Mouse (Mus musculus): ENCODE data around the gene Mapk11.
A peak's percentile ranks its signal among the peaks of the same experiment; 100 is the strongest.

Gene Mapk11

GRCm38 (mm10) chr15:89140659-89141252 is 8.7 kb downstream of the Mapk11 start, which contains the start of gene Mapk12:
Gene Mapk12 (minus strand): TSS chr15:89140703.
- DNase-seq (ENCODE audit: low spot score) = no peak

DNA sequence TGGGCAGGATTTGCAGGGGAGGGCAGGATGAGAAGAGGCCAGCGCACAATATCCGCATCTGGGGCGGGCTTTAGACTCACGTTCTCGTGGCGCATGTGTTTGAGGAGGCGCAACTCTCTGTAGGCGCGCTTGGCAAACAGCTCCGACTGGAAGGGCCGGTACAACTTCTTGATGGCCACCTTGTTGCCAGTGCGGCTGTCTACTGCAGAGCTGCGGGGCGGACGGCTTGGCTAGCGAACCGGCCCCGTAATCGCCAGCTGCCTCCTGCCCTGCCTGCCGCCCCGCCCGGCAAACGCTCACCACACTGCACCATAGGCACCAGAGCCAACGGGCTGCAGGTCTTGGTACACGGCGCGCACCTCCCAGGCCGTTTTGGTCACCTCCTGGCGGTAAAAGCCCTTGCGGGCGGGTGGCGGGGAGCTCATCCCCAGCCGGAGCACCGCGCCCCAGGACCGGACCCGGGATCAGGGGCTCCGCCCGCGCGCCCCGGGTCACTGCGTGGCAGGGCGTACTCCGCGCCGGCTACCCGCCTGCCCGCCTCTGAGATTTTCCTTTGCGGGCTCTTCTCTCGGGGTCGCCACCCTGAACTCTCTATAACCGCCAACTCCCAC is 9.3 kb downstream of the Mapk11 start:
- DNase-seq (ENCODE audit: low spot score) = peak; percentile 50

DNA sequence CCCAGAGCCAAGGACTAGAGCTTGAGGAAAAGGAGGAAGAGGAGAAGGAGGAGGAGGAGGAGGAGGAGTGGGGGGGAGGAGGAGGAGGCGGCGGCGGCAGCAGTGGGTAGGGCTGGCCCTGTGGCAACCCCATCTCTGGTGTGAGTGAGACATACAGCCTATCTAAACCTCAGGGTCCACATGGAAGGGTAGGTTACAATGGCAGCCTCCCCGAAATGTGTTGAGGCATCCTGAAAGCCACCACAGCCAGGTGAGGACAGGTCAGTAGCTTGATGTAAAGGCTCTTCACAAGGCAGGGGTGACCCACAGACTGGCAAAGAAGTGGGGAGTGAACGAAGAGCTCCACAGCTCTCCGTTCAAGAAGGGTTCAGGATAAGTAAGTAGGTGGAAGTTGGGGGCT is 10.9 kb downstream of the Mapk11 start:
- no peak for DNase-seq (ENCODE audit: low spot score)

GRCm38 (mm10) chr15:89138046-89138405 is 11.4 kb downstream of the Mapk11 start:
- no peak for DNase-seq (ENCODE audit: low spot score)

- DNase-seq (ENCODE audit: low spot score) = no peak
Observed at GRCm38 (mm10) chr15:89137378-89138045, 11.9 kb downstream of the Mapk11 start.

DNA sequence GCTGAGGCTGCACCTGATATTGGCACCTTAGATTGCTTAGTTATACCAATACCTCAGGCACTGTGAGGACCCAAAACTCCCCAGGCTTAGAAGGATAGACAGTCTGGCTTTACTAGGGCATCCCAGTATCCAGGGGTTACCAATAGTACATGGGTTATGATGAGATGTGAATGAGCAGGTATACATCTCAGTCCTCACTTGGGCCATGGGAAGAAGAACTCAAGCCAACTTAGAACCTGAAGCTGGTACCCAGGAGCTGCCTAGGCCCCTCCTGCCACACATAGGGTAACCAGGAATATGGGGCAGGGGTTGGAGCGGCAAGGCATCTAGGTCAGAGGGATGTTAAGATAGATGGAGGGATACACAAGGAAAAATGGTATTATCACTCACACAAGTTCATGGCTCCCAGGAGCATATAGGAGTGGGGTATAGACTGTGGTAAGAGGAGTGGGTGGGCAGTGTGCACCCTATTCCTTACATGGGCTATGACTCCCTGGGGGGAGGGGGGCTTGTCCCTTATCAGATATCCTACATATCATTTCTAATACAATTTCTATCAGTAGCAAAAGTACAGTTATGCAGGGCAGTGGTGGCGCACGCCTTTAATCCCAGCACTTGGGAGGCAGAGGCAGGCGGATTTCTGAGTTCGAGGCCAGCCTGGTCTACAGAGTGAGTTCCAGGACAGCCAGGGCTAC is 12.8 kb downstream of the Mapk11 start:
- DNase-seq (ENCODE audit: low spot score) = no peak

- no peak for DNase-seq (ENCODE audit: low spot score)
Observed at GRCm38 (mm10) chr15:89131316-89131715, 18.1 kb downstream of the Mapk11 start.

DNA sequence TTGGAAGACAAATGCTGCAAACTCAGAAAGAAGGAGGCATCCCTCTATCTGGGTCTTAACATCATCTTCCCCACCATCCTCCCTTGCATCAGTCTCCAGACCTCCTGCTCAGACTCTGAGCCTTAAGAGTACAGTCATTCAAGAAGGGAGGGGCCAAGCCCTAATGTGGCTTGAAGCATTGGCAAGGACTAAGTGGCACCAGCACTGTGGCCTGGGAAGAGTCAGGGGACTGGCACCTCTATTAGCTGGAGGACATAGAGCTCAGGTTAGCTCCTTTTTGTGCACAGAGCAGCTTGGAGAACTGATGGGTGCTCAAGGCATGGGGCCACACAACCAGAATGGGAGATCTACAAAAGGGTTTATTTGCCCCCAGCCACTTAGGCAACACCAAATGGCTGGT is 19.2 kb downstream of the Mapk11 start:
- no peak for DNase-seq (ENCODE audit: low spot score)

DNA sequence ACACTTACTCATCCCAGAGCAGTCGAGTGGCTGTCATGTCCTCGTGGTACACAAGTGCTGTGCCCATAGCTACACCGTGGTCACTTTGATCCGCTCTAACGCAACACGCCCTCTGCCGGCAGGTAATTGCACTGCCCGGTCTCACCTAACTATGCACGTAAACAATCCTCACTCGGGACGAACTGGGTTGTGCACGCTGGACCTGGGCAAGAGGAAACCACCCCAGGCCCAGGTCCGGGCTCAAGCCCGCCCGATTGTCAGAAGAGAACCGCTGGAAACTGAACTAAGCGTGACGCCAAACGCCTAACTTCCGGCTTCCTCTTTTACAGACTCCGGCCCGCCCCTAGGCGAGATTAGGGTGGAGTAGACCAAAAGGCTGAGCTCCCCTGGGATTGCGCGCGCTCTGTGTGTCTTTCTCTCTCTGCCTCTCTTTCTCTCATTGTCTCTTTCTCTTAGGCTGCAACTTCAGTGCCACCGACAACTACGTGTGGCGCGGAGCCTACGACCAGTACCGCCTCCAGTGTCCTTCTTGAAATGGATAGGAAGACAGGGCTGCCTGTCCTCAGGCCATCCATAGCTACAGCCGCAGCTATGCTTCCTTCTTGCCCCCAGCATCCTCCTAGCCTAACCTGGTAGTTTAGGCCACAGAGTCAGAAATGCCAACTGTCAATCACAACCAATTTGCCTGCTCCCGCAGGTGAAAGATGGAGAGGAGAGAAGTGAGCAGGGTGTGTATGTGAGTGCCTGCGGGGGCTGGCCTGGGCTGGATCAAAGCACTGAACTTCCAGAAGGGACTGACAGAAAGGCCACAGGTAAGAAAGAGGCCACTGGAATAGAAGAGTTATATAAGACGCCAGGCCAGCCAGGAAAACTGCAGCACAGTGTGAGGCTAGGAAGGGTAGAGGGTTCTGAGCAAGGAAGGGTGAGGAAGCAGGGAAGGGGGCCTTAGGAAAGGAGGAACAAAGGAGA is 20.8 kb downstream of the Mapk11 start, which contains the start of gene Hdac10:
Hdac10 (minus strand) TSS at position 319 of the 969 bp plus-strand sequence.
- peak; percentile 78 for DNase-seq (ENCODE audit: low spot score)

- no peak for DNase-seq (ENCODE audit: low spot score)
Observed at GRCm38 (mm10) chr15:89127364-89127940, 22.0 kb downstream of the Mapk11 start.

GRCm38 (mm10) chr15:89126622-89127021 is 22.8 kb downstream of the Mapk11 start:
- no peak for DNase-seq (ENCODE audit: low spot score)

GRCm38 (mm10) chr15:89125351-89125750 is 24.1 kb downstream of the Mapk11 start:
- DNase-seq (ENCODE audit: low spot score) = no peak

DNA sequence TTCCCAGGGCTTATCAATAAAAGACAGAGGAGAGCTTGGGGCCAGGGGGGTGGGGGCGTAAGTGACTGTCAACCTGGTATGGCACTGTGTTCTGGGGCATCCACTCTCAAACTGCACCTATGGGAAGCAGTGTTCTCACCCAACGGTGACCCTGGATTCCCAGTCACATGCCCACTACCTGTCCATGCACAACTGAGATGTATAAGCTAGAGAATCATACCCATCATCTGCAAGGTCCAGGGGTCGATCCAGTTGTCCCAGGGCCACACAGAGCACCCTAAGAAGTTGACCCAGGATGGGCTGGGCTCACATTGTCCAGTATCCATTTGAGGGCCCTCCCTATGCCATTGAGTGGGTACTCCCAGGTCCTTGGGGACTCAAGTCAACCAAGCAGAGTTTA is 25.1 kb downstream of the Mapk11 start:
- DNase-seq (ENCODE audit: low spot score) = no peak

- DNase-seq (ENCODE audit: low spot score) = no peak
Observed at GRCm38 (mm10) chr15:89123595-89123994, 25.8 kb downstream of the Mapk11 start.

DNA sequence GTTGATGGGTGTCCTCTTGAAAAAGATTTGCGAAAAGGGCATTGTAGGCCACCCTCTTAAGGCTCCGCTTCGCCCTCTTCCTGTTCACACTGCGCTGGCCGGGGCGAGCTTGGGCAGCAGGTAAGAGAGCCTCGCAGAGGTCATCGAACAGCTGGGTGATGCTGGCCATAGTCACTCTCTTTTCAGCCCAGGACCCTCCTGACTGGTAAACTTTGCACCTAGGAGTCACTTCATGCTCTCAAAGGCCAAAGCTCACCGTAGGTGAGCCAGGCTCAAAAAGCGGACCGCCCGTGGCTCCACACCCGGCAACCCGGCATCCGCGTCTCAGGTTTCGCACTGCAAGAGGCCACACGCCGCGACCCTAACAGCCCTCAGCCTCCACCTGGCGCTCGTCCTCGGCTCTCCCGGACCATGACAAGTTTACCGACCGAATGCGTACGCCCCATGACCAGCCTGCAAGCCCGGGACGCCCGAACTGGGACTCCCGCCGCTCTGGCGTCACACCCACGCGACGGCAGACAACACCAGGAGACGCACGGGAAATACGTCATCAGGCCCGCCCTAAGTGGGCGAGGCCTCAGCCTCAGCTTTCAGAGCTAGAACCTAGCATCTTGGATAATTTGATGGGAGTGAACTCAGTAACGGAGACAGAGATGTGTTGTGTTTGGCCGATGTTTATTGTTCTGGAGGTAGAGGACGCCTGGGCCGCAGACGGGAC is 26.6 kb downstream of the Mapk11 start, which contains the start of gene Tubgcp6:
Tubgcp6 (minus strand) TSS at position 464 of the 718 bp plus-strand sequence.
- DNase-seq (ENCODE audit: low spot score) = peak; percentile 93

DNA sequence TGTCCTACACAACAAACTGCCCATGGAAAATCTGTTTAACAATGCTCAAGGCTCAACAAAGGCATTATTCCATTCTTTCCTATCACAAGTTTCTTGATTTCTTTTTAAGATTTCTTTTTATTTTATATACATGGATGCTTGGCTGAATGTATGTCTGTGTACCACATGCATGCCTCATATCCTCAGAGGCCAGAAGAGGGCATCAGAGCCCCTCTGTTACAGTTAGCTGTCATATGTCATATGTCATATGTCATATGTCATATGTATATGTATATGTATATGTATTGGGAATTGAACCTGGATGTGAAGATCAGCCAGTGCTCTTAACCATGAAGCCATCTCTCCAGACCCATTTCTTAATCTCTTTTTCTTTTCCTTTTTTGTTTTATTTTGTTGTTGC is 31.4 kb downstream of the Mapk11 start:
- no peak for DNase-seq (ENCODE audit: low spot score)

DNA sequence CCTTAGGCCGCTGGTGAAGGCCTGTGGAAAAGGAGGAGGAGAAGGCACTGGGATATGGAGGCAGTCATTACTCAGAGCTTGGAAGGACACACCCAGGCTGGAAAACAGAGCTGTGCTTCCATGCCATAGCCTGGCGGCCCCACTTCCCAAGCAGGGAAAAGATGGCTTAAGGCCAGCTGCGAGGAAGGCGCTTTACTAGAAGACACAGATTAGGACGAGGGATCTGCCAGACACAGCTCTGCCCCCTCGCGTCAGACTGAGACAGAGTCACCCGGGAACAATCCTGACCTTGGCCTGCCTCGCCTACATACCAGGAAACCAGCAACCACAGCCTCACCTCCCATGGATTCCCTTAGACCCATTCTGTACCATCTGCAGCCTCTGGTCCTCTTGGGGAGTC is 39.3 kb downstream of the Mapk11 start:
- no peak for DNase-seq (ENCODE audit: low spot score)

DNA sequence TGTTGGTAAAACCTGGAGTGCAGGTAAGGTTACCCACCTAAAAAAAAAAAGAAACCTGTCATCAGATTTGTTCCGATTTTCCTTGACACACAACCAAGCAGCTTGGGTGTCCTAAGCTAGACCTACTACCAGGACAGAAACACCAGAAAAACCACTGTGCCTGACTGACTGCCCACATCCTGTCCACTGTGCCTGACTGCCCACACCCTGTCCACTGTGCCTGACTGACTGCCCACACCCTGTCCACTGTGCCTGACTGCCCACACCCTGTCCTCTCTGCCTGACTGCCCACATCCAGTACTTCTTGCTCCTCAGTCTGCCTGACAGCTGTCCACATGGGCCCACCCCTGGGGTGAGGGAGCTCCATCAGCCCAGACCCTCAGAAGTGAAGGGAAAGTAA is 42.5 kb downstream of the Mapk11 start:
- no peak for DNase-seq (ENCODE audit: low spot score)

DNA sequence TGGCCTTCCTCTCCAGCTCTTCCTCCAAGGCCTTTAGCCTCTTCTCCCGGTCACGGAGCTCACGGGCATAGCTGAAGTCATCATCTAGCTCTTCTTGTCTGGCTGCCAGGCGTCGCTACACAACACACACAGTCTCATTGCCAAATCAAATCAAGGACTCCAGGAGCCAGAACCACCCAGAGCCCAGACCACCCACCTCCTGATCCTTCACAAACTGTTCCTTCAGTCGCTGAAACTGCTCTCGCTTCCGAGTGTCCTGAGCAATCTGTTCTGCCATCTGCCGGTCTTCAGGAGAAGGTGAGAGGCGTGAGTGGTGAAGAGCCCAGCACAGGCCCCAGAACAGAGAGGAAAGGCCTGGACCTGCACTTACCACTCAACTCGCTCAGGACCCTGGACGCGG is 43.4 kb downstream of the Mapk11 start:
- no peak for DNase-seq (ENCODE audit: low spot score)

GRCm38 (mm10) chr15:89104425-89104824 is 45.0 kb downstream of the Mapk11 start:
- DNase-seq (ENCODE audit: low spot score) = no peak

- no peak for DNase-seq (ENCODE audit: low spot score)
Observed at GRCm38 (mm10) chr15:89103921-89104320, 45.5 kb downstream of the Mapk11 start.

All from left cerebral cortex, adult 11 months (tissue).